Mouse (Mus musculus) myocyte (in vitro differentiated cells): ENCODE measurements around the gene Ndufa5.

ENCODE experiments used
- E2F4 ChIP-seq: IDR thresholded peaks from one replicate; pipeline ENCODE4 v1.6.1; 2011; ENCODE audit warnings: mild to moderate bottlenecking, control low read depth, moderate library complexity; ENCODE audit not compliant: insufficient read depth
- MAX ChIP-seq: IDR thresholded peaks from one replicate; pipeline ENCODE4 v1.6.1; 2011; ENCODE audit warnings: low read depth, mild to moderate bottlenecking, control low read depth
- MYOD1 ChIP-seq, 3 experiments: IDR thresholded peaks; one replicate each; pipeline ENCODE4 v1.6.1; 2011; ENCODE audit warnings: control low read depth in 2 of 3, low read depth in 2 of 3, mild to moderate bottlenecking in 2 of 3, moderate library complexity in 1 of 3; ENCODE audit not compliant: insufficient read length in 2 of 3, control insufficient read depth in 1 of 3
- MYOG ChIP-seq, 3 experiments: IDR thresholded peaks; one replicate each; pipeline ENCODE4 v1.6.1; 2011; ENCODE audit warnings: control low read depth in 2 of 3, low read depth in 2 of 3, mild to moderate bottlenecking in 2 of 3; ENCODE audit not compliant: insufficient read length in 2 of 3, control insufficient read depth in 1 of 3, insufficient read depth in 1 of 3
- POLR2A ChIP-seq: IDR thresholded peaks from one replicate; pipeline ENCODE4 v1.6.1; 2011; ENCODE audit warnings: low read depth, mild to moderate bottlenecking, control low read depth, moderate library complexity; ENCODE audit not compliant: insufficient read length
- POLR2AphosphoS2 ChIP-seq: IDR thresholded peaks from one replicate; pipeline ENCODE4 v1.6.1; 2011; ENCODE audit warnings: low read depth, control low read depth; ENCODE audit not compliant: insufficient read length
- TCF12 ChIP-seq: IDR thresholded peaks from one replicate; pipeline ENCODE4 v1.6.1; 2011; ENCODE audit warnings: mild to moderate bottlenecking, control low read depth; ENCODE audit not compliant: poor library complexity, insufficient read depth, severe bottlenecking
- TCF3 ChIP-seq: IDR thresholded peaks from one replicate; pipeline ENCODE4 v1.6.1; 2011; ENCODE audit warnings: low read depth, control low read depth; ENCODE audit not compliant: insufficient read length
- USF1 ChIP-seq: IDR thresholded peaks from one replicate; pipeline ENCODE4 v1.6.1; 2011; ENCODE audit warnings: low read depth, mild to moderate bottlenecking, control low read depth, moderate library complexity

GRCm38 (mm10) chr6:24528064-24528243 is 141 bp upstream of the Ndufa5 start, which contains the start of gene Asb15:
- TF ChIP-seq TCF12 (no peak), MAX (no peak), POLR2A (no peak), USF1 (no peak), POLR2AphosphoS2 (no peak), E2F4 (no peak), MYOG (IDR thresholded peaks at IDR 0.05; ENCODE audit: control insufficient read depth in 1 of 3, insufficient read depth in 1 of 3, insufficient read length in 2 of 3, low read depth in 2 of 3) (no peak), MYOD1 (IDR thresholded peaks at IDR 0.05; ENCODE audit: control insufficient read depth in 1 of 3, insufficient read length in 2 of 3, low read depth in 2 of 3) (no peak), TCF3 (no peak)
